Mouse (Mus musculus): ENCODE measurements around the gene Cst10.

The Cst10 gene

DNA sequence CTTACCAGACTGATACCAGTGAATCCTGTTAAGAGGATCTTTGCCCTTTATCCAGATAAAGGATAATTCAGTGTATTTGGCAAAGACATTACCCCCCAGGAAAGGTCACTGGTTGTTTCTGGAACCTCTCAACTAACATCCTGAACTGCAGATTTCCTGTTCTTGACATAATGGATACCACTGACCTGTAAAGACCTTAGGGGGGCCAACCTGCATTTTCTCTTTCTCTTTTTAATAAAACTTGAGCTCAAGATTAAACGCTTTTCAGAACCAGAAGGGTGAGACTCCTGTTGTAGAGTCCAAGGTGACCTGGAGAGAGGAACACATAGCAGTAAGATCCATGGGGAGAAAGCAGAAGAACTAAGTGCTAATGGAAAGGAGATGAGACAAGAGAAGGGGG is at the start of gene Cst10:
Cst10 (plus strand) TSS at position 301 of the 400 bp plus-strand sequence.
- DNase-seq (ENCODE audit: low spot score) = no peak

- DNase-seq (ENCODE audit: low spot score) = no peak
These were observed 11.9 kb upstream of the Cst10 start for GRCm38 (mm10) chr2:149392951-149393350.

DNA sequence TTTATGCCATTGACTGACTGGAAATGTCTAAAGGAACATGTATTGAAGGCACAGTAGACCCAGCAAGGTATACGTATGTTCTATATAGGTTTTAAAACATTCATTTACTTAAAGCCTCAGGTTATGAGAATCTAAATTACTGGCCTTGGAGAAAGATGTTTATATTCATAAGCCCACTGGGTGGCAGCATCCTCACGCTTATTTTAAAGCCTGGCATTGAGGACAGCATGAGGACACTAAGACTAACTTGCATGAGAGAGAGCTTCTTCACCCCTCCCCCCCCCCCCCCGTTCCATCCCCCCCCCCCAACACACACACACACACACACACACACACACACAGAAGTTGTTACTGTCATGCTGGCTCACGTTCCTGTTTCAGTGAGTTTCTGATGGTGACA is 17.7 kb downstream of the Cst10 start:
- DNase-seq (ENCODE audit: low spot score) = peak; percentile 59

All from embryo, embryonic 10 days (tissue).